Mouse (Mus musculus): Measurements from ENCODE around the gene Stx17. TPM values are rescaled to one million over a fixed set of nuclear protein-coding genes. Genes with fewer than 3 reads are reported as not detected.

Gene Stx17
- 13.0 and 14.7 TPM in 2 replicates for polyA plus RNA-seq (2012; rRNA removed)

- DNase-seq (ENCODE audit: extremely low spot score in 1 of 2, low spot score in 1 of 2): peak; percentile 52 to 88
Measured at GRCm38 (mm10) chr4:48124773-48125469, at the start of gene Stx17. Gene Stx17, plus strand, starts transcription at chr4:48124915.

DNA sequence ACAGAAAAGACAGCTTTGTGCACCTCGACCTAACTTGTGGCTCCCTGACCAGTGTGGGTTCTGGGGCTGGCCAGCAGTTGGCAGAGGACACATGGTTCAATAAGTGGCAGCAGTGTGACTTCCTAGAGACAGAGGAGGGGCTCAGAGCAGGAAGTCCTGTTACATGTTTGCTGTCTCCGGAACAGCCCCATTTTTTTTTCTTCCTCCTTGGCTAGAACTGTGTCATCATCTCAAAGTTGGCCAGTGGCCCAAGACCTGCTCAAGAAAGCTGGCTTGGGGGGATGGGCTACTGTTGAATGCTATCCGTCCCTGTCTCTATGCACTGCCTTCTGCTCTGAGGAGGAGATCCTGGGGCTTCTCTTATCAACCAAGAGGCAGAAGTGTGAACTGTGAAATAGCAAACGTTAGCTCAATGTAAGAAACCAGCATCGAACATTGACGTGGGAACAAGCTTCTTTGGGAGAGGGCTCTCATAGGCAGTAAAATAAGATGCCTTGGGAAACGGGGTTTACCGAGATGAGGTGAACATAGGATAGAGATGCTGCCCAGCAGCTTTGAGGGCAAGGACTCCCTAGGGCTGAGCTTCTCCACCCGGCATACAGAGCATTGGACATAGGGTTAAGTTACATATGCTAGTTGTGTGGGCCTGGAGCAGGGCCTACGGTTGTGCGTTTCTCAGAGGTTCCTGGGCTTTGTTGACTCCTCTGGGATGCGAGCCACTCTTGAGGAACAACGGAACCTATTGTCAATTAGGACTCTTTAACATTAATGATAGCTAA is 47.8 kb upstream of the Stx17 start:
- DNase-seq (ENCODE audit: extremely low spot score in 1 of 2, low spot score in 1 of 2): peak; percentile 5 to 25

- DNase-seq (ENCODE audit: extremely low spot score in 1 of 2, low spot score in 1 of 2): no peak
Measured at GRCm38 (mm10) chr4:48078213-48078612, 46.5 kb upstream of the Stx17 start.

DNA sequence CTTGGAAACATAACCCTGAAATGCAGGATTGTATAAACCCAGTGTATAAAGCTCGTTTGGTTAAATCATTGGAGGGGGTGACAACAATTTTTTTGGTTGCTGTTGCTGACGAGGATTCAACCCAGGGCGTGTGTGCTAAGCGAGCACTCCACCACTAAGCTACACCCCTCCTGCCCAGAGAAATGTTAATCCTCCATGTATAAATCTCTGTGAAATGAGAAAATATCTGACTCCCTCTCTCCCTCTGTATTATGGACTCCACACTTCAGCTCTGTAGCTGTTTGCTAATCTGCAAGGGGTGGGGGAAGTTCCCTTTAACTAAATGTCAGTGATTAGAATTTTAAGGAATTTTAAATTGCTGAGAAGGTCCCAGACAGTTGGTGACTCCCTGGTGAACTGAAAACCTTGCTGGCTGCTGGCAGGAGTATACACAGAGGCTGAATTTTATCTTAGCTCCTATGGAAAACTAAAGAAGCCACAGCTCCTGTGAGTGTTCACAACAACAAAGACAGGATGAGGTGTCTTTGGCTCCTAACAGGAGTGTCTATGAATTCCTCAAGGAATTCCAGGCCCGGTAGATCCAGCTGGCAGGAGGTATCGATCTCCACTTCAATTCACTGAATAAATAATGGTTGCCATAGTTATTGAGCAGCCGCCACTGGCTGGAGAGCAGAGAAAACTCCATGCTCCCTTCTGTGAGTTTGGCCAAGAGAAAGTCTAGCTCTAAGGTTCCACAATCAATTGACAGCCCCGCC is 45.3 kb upstream of the Stx17 start:
- DNase-seq (ENCODE audit: extremely low spot score in 1 of 2, low spot score in 1 of 2): no peak

GRCm38 (mm10) chr4:48083452-48083851 is 41.3 kb upstream of the Stx17 start:
- DNase-seq (ENCODE audit: extremely low spot score in 1 of 2, low spot score in 1 of 2): no peak

GRCm38 (mm10) chr4:48086609-48087008 is 38.1 kb upstream of the Stx17 start:
- DNase-seq (ENCODE audit: extremely low spot score in 1 of 2, low spot score in 1 of 2): no peak

DNA sequence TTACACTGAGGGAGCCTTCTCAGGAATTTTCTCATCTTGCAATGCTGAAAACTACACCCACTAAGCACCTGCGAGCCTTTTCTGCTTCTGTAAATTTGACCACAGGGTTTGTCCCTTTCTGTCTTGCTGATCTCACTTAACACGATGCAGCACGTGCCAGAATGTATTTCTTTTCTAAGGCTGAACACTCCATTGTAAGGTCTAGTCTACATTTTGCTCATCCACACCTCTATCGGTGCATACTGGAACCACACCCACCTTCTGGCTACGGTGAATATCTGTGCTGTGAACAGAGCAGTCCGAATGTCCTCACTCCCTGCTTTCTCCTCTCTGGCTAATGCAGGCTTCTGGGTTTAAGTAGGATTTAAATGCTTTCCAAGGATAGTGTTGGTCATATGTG is 37.2 kb upstream of the Stx17 start:
- DNase-seq (ENCODE audit: extremely low spot score in 1 of 2, low spot score in 1 of 2): peak in 1 of 2 experiments; percentile 15

DNA sequence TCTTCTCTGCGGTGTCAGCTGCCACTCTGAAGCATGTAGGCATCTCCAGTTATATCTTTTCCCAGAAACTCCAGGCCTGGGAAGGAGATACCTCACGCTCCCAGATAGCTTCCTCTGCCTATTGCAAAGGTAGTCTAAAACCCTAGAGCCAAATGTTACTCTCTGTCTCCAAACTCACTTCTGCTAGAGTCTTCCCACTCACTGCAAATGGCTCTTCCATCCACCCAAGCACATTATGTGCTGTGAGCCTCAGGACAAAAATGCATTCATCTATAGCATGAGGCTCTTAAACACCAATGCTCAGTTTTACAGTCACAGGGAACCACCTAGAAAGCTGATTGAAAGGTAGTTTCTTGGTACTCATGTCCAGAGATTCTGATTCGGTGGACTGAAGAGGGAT is 31.5 kb upstream of the Stx17 start:
- peak in 1 of 2 experiments; percentile 27 for DNase-seq (ENCODE audit: extremely low spot score in 1 of 2, low spot score in 1 of 2)

DNA sequence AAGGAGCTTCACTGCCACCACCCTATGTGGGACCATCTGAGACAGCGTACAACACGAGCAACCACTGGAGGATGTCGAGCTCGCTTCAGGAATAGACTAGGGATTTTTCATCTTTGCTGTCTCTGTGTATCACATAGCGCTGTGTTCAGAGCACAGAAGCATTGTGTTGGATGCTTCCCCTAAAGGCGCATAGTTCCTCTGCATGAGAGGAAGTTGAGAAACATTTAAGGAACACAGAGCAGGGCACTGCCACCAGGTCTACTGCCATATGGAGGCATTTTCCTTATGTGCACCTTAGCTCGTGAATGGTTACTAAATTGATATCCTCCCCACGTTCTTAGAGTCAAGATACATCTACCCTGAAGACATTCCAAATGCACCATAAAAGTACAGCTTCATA is 24.5 kb upstream of the Stx17 start:
- no peak for DNase-seq (ENCODE audit: extremely low spot score in 1 of 2, low spot score in 1 of 2)

GRCm38 (mm10) chr4:48101981-48102380 is 22.7 kb upstream of the Stx17 start:
- DNase-seq (ENCODE audit: extremely low spot score in 1 of 2, low spot score in 1 of 2): no peak

DNA sequence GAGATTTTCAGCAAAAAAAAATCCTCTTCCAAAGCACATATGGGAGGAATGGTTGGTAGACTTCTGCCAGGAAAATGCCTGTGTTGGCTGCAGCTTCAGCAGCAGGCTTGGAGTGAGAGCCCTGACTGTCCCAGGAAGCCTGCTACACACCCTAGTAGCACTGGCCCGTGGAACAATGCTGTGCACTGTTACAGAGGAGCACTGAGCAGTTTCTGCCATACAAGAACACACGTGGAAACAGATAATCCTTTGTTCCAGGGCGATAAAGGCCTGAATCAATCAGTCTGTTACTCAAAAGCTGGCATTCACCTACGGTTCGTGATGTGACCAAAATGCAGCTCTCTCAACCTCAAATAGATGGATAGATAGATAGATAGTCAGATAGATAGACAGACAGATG is 19.3 kb upstream of the Stx17 start:
- no peak for DNase-seq (ENCODE audit: extremely low spot score in 1 of 2, low spot score in 1 of 2)

GRCm38 (mm10) chr4:48107086-48107485 is 17.6 kb upstream of the Stx17 start:
- DNase-seq (ENCODE audit: extremely low spot score in 1 of 2, low spot score in 1 of 2): no peak

GRCm38 (mm10) chr4:48108591-48108990 is 16.1 kb upstream of the Stx17 start:
- DNase-seq (ENCODE audit: extremely low spot score in 1 of 2, low spot score in 1 of 2): no peak

GRCm38 (mm10) chr4:48110331-48110730 is 14.4 kb upstream of the Stx17 start:
- DNase-seq (ENCODE audit: extremely low spot score in 1 of 2, low spot score in 1 of 2): no peak

- DNase-seq (ENCODE audit: extremely low spot score in 1 of 2, low spot score in 1 of 2): peak in 1 of 2 experiments; percentile 19
Measured at GRCm38 (mm10) chr4:48116191-48116590, 8.5 kb upstream of the Stx17 start.

DNA sequence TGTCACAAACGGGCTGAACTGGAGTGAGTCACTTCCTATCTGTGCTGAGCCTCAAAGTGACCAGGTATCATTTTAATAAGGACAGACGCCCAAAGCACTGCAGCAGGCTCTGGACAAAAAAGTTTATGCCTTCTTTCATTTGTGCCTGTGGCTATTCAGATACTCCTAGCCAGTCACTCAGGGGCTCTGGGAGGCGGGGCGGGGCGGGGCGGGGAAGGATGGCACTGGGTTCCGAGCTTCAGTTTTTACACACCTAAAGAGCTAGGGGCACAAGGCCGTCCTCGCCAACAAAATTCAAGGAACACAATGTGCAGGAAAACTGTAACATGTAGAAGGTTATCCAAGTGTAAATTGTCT is 321 bp upstream of the Stx17 start:
- no peak for DNase-seq (ENCODE audit: extremely low spot score in 1 of 2, low spot score in 1 of 2)

GRCm38 (mm10) chr4:48130314-48130713 is 5.6 kb downstream of the Stx17 start:
- DNase-seq (ENCODE audit: extremely low spot score in 1 of 2, low spot score in 1 of 2): no peak

DNA sequence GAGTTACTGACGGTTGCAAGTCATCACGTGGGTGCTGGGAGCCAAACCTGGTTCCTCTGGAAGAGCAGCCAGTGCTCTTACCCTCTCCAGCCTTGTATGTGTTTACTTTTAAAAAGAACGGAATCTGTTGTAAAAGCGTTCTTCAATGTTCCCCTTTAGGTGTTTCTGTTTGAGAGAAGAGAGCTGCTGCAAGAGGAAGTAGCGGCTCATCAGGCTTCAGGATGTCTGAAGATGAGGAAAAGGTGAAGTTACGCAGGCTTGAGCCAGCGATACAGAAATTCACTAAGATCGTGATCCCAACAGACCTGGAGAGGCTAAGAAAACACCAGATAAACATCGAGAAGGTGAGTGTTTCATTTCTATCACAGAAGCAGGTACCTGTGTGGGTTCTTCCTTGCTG is 6.9 kb downstream of the Stx17 start:
- DNase-seq (ENCODE audit: extremely low spot score in 1 of 2, low spot score in 1 of 2): no peak

GRCm38 (mm10) chr4:48132721-48133120 is 8.0 kb downstream of the Stx17 start:
- no peak for DNase-seq (ENCODE audit: extremely low spot score in 1 of 2, low spot score in 1 of 2)

- no peak for DNase-seq (ENCODE audit: extremely low spot score in 1 of 2, low spot score in 1 of 2)
Measured at GRCm38 (mm10) chr4:48149492-48149891, 24.8 kb downstream of the Stx17 start.

- peak; percentile 27 to 48 for DNase-seq (ENCODE audit: extremely low spot score in 1 of 2, low spot score in 1 of 2)
Measured at GRCm38 (mm10) chr4:48153229-48153628, 28.5 kb downstream of the Stx17 start.

Measured in frontal cortex, adult 2 months (tissue).